Mouse (Mus musculus) c-Kit-positive CD71-positive TER-119-negative erythroid progenitor cells, embryonic 14.5 days (primary cell): ENCODE data around the gene Gm9507.
"Not testable (repeated sequence)": the region's sequence is repeated elsewhere in the genome, so short reads cannot be mapped to it uniquely, and the experiment has no call there.

Experiments
- DNase-seq: peaks from one replicate; pipeline ENCODE4 v3.0.0-alpha.2; 2013; ENCODE audit warnings: low read depth

Gm9507 gene

DNA sequence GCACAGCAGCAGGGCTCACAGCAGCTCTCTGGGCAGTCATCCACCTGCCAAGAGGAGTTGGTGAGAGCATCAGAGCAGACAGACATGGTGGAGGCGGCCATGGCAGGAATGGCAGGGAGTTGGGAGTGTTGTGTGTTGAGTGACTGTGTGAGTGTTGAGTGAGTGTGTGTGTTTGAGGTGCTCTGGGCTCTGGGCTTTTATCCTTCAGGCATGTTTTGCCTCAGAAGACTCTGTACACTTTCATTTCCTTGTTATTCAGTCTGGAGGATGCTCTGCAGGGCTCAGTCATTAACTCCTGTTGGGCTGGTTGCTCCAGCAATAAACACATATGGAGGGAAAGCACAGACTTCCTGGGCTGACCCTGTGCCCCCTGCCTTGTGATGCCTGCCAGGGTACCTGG lies 40.4 kb downstream of the Gm9507 start, which contains the start of gene Gm3238:
Gene Gm3238 (minus strand): TSS at position 101 of the 400 bp plus-strand sequence.
- DNase-seq = not testable (repeated sequence)

DNA sequence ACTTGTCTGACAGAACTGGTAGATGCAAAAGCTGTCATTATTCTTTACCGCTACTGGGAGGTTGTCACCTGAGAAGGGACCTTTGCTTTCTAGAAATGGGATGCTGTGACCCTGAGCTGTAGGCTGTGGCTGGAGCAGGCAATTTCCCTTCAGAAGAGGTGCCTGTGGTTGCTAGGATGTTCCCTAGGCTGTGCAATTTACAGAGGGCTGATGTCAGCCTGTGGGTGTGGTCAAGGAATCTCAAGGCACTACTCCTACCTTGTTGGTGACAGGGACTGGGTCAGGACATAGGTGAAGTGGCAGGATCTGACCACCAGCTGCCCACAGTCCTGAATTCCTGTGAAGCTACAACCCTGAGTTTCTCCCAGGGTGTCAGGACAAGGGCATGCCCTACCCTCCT lies 41.9 kb downstream of the Gm9507 start:
- DNase-seq = no peak
